Mouse (Mus musculus) left cerebral cortex, postnatal 14 days (tissue): ENCODE measurements around the gene Uts2b. TPM values are rescaled to one million over a fixed set of nuclear protein-coding genes. Genes with fewer than 3 reads are reported as not detected.
"Not testable (repeated sequence)": the region's sequence is repeated elsewhere in the genome, so short reads cannot be mapped to it uniquely, and the experiment has no call there.

ENCODE experiments used
- DNase-seq, 2 experiments: peaks; one replicate each; pipeline ENCODE4 v3.0.0; 2021 to 2022; ENCODE audit warnings: low spot score in 2 of 2, mixed read lengths in 1 of 2
- intact Hi-C: fragments of 180-260 bp; cut with DNase I; formaldehyde crosslinking; loops from one replicate; pipeline ENCODE4 v1.15.1; 2025
- total RNA-seq, 2 experiments: library from RNA; stranded (reverse); gene quantifications; 2 replicates each; pipeline ENCODE4 v1.2.3; 2021

Gene Uts2b
- total RNA-seq, 2 experiments from 2014 or later, result not detected

DNA sequence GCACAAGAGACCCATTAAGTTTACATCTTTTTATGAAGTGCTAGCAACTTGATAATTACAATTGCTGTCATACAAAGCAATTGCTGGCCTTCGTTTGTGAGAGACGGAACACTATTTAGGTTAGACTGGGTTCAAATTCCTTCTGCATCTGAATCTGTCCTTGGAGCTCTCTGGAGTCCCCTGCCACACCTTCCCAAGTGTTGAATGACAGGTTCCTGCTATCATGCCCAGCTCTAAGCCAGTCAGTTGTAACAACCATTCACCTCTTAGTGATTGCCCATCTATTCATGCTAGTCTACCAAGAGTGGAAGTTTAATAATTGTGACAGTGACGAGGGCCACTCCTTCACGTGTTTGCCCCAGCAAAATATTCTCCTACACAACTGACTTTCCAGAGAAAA lies 12.2 kb upstream of the Uts2b start:
- DNase-seq, result no peak
- intact Hi-C loops, result no loop called here

DNA sequence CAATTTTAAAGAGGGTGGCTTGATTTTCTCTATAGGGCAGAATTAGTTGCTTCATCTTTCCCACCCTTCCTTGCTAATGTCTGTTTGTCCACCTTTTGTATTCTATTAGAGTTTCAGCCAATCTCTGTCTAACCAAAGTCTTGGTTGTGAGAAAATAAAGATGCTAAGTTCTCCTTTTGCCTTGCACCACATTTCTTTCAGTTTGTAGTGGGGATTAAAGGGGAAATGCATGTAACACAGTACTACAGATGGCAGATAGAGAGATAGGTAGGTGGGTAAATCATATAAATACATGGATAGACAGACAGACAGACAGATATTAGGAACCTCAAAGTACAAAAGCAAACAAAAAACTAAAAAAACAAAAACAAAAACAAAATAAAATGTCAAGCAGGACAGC lies 6.5 kb upstream of the Uts2b start:
- no peak for DNase-seq
- intact Hi-C loops, result no loop called here

DNA sequence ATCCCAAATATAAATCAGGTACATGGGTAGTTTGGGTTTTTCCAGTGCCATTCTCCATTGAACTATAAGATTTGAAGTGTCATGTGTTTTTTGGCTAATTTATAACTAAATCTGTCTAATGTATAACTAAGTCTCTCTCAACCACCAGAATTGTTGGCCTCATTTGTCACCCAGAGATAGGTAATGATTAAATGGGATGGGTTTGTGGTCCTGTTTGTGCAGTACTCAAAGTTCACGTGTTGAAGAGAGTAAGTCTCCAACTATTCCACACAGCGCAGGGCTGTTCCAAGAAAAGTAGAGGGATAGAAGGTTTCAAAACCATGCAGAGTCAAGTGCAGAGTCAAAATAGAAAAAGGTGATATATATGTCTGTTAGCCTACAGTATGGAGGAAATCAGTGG lies 5.3 kb upstream of the Uts2b start:
- no peak for DNase-seq
- intact Hi-C loops, result no loop called here

DNA sequence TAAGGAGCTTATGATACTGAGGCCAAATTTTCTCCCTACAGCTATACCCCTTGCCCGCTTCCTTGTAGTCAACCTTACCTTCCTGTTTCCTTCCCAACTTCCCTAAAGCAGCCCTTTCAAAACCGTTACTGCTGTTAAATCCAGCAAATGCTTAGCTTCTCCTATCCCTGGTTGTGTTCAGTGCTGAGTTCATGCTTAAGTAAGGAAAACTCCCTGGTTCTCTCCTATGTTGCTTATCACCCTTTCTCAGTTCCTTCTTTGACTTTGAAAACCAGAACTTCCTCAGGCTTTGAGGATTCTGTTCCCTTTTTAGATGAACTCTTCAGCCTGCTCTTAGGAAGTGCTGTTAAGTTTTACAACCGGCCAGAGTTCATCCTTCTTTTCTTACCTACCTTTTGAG lies 4.1 kb upstream of the Uts2b start:
- no peak for DNase-seq
- intact Hi-C loops, result no loop called here

DNA sequence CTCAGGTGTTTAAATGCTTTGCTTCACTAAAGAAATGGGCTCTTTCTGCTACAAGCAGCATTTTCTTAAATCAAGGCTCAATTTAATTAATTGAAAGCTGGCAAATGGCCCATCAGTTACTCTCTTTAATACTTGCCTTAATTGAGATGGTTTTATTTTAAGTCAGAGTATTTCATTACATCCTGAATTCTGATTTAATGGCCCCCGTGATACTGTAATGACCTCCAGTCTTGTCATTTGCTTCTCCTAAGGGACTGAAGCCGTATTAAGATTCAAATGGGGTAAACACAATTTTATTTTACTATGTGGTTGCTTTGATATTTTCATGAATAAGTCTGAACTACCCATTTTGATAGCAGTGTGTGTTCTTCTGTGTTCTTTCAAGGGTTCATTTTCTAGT lies 661 bp upstream of the Uts2b start:
- no peak for DNase-seq
- intact Hi-C loops, result no loop called here

DNA sequence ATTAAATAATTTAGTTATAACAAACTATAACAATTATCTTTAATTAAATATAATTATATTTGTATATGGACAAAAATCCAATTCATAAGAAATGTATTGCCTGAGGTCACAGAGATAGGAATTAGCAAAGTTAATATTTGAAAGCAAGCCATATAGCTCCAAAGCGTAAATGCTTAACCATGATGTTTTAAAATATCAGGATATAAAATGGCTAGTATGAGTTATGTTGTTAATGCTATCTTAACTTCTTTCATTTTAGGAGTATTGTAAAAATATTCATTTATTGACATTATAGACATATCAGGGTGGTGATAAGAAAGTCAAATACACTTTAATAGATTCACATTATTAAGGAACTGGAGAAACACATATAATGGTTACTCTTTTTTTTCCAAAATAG lies 10.0 kb downstream of the Uts2b start:
- intact Hi-C loops, result no loop called here
- no peak for DNase-seq

DNA sequence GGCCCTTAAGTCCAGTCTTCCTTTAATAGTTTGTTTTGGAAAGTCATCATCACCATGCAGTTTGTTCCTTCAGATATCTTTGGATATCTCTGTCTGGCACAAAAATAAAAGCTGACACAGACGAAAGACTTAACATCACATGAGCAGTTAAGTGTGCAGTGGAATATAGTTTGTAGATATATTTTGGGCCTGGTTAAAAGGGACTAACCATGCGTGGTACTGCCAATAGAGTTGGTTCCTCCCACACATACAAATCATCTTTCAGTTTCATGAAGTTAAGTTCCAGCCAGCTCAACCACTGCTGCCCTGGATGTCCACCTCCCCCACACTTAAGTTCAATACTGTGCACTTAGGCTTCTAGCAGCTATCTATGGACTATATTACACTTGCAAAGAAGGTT lies 15.6 kb downstream of the Uts2b start:
- DNase-seq, result no peak
- intact Hi-C loops, result no loop called here

DNA sequence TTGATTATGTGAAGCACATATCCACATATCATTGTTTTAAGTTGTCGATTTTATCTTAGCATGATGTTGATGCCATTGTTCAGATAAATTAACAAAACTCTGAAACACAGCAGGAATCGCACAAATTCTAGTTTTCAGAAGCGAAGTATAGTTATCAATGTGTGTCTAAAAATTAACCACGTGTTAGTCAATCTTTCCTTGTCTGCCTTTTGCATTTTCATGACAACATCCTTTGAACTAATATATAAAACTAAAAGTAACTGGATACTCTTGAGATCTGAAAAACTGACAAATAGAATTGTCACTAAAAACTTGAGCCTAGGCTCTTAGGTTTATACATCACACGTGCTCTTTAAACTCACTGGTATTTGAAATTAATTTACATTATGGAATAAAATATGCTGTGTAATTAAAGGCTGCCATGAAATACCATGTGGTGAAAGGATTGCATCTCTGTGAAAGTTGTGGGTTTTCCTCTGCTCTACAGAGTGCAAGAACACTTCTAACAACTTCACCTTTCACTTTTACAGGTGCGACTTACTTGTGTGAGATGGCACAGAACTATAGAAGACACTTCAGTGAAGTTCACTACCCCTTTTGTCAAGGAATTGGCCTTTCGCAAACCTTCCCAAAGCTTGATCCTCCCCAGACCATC lies 20.0 kb downstream of the Uts2b start:
- intact Hi-C loops, result no loop called here
- no peak for DNase-seq

DNA sequence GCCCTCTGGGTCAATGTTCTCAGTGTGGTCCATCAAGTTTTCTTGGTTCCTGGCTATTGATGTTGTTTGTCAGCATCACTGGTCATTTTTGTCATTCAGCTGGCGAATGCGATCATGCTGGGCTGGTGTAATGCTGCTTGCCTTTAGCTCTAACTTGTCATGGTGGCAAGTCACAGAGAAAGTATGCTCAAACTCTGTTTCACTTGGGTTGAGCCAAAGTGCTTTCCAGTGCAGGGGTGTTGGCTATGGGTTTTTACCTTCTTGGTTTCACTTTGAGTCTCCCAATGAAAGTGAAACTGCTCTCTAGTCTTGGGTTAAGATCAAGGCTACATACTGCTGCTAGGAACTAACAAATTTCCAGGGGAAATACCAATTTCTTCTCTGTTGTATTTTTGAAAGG lies 20.8 kb downstream of the Uts2b start:
- no peak for DNase-seq
- intact Hi-C loops, result no loop called here

DNA sequence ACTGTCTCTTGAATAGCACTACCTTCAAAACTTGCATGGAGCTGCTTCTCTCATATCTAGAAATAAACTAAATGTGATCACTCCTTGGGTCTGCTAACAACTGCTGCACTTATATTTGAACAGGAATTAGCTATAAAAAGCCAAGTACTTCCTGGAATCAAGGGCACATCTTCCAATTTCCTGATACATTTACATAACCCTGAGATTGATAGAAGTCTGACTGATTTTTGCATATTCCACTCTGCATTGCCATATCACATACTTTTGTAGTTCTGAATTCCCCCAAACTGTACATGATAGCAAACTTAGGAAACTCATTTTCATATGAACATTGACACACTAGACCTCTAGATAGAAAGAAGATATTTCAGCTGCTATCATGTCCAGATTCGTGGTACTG lies 21.7 kb downstream of the Uts2b start:
- DNase-seq, result no peak
- intact Hi-C loops, result no loop called here

DNA sequence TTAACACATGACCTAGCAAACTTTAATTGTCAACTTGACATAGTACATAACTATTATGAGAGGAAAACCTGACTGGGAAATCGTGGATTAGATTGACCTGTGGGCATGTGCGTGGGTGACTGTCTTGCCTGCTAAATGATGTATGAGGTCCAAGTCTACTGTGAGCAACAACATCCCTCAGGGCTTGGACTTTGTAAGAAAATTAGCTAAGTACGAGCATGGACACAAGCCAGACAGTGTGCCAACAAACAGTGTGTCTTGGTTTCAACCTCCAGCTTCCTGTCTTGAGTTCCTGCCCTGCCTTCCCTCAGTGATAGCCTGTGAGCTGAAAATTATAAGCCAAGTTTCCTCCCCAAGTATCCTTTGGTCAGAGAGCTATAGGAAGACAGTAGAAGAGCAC lies 22.5 kb downstream of the Uts2b start:
- intact Hi-C loops, result no loop called here
- no peak for DNase-seq

DNA sequence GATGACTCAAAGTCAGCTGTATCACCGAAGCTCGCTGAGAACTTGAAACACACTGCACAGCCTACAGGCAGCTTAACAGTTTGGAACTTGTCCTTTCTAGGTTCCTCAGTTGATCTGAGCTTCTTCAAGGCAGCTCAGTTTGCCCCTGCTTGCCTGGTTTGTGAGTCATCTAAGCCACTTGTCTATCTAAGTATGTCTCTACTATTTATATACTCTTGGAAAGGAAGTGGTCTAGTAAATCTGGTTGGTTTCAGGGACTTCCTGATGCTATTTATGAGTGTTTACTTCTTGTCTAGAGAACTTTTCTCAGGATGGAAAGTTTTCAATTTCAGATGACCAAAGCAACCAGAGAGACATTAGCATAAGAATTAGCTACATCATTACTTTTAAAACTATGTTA lies 43.6 kb downstream of the Uts2b start:
- no peak for DNase-seq
- intact Hi-C loops, result no loop called here

DNA sequence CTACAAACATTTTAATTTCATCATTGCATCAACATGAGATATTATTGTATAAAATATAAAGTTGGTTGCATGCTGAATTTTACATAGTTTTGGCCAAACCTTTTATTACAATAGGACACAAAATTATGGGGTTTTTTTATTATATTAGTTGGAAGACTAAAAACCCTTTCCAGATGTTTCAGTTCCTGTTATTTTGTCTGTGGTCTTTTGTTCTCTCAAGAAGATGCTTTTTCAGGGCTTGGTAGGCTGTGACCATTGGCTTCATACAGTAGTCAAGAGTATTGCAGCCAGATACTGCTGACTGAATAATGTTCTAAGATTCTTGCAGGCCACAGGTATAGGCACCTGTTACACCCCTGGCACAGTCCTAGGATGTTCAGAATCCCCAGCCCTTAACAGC lies 48.0 kb downstream of the Uts2b start:
- DNase-seq, result no peak

DNA sequence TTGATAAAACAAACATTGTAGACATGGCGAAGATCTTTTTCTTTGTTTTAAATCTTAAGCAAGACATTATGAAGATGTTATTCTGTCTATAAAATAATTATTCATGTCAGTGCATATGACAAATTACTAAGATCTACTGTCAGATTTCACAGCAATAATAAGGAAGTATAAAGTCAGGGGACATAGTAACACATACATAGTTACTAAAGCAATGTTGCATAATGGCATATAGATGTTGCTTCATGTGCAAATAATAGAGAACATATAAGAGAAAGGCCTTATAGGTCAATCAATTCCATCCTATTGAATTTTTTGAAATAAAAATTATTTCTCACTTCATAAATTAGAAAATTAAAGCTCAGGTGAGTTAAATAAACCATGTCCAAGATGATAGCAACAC lies 50.9 kb downstream of the Uts2b start:
- intact Hi-C loops, result no loop called here
- DNase-seq, result no peak

More for the DNA sequence above, 48.0 kb downstream of the Uts2b start:
- intact Hi-C loops, result no loop called here

DNA sequence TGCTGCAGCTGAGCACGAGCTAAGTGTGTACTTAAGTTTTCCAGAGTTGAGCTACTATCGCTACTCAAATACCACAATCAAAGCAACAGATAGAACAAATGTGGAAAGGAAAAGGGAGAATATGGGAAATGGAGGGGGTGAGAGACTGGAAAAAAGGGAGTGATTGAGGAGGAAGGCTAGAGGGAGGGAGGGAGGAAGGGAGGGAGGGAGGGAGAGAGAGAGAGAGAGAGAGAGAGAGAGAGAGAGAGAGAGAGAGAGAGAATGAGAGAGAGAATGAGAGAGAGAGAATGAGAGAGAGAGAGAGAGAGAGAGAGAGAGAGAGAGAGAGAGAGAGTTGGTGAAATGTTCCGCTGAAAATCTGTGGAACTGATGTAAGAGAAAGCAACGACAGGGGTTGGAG lies 62.9 kb downstream of the Uts2b start, which contains the start of gene Ostn:
Gene Ostn, plus strand, starts transcription at position 301 of the 400 bp plus-strand sequence.
- intact Hi-C loops, DNase-seq: not testable (repeated sequence)

Other genes starting within 250 kb of the Uts2b start
- gene Ostn, start 62.8 kb downstream of the Uts2b start, total RNA-seq, result under 1 TPM; 0.33 to 0.70 TPM
- gene Ccdc50, start 18.6 kb upstream of the Uts2b start, total RNA-seq, result 10 to 100 TPM; 67.0 to 69.1 TPM